Mouse (Mus musculus): ENCODE results near the gene Plxdc1.

- no peak for TF ChIP-seq CTCF (IDR thresholded peaks at IDR 0.05; ENCODE audit: low read depth, low read length)
- no peak for TF ChIP-seq GATA1 (IDR thresholded peaks at IDR 0.05; ENCODE audit: borderline replicate concordance, low read length)
- TF ChIP-seq TAL1 (conservative IDR thresholded peaks at IDR 0.05; ENCODE audit: low read depth, low read length): no peak
Measured at GRCm38 (mm10) chr11:98018222-98018621, 32.0 kb upstream of the Plxdc1 start.

Data from G1E (cell line).